Mouse (Mus musculus): ENCODE data around the gene Unc13d.

GRCm38 (mm10) chr11:116078221-116078620 is 460 bp upstream of the Unc13d start:
- TF ChIP-seq CTCF (conservative IDR thresholded peaks at IDR 0.05; ENCODE audit: low read length): no peak
- no peak for TF ChIP-seq NANOG (IDR thresholded peaks at IDR 0.05; ENCODE audit: borderline replicate concordance, low read length)
- no peak for TF ChIP-seq POU5F1 (IDR thresholded peaks at IDR 0.05; ENCODE audit: borderline replicate concordance, low read length)

Measured in E14TG2a.4 (cell line).